Mouse (Mus musculus) adrenal gland, adult 18-20 months (tissue): ENCODE measurements around the gene 1700024G13Rik. TPM values are rescaled to one million over a fixed set of nuclear protein-coding genes. Genes with fewer than 3 reads are reported as not detected.

ENCODE experiments used
- DNase-seq, 2 experiments: peaks; one replicate each; pipeline ENCODE4 v3.0.0; 2021 to 2022; ENCODE audit warnings: low spot score in 2 of 2
- total RNA-seq, 2 experiments: library from RNA; stranded (reverse); gene quantifications; 1 replicate in 1 of 2; 2 replicates in 1 of 2; pipeline ENCODE4 v1.2.3; 2021

Gene 1700024G13Rik
- total RNA-seq, 2 experiments from 2014 or later = not detected

GRCm38 (mm10) chr14:32332515-32333445 lies 55.4 kb downstream of the 1700024G13Rik start:
- DNase-seq = no peak

- DNase-seq = no peak
Observed at GRCm38 (mm10) chr14:32327366-32327765, 60.8 kb downstream of the 1700024G13Rik start.

Other genes starting within 250 kb of the 1700024G13Rik start
- gene Msmb, start 246.4 kb downstream of the 1700024G13Rik start, total RNA-seq = not detected
- 100 to 1,000 TPM; 219 to 247 TPM for gene Ncoa4, start 228.5 kb downstream of the 1700024G13Rik start, total RNA-seq
- 100 to 1,000 TPM; 145 to 155 TPM for gene Timm23, start 186.5 kb downstream of the 1700024G13Rik start, total RNA-seq
- gene Parg, start 186.4 kb downstream of the 1700024G13Rik start, total RNA-seq = 10 to 100 TPM; 42.0 to 68.8 TPM
- gene Ogdhl, start 66.4 kb downstream of the 1700024G13Rik start, total RNA-seq = 1 to 10 TPM; 9.3 to 9.9 TPM
- not detected for gene Slc18a3, start 76.5 kb upstream of the 1700024G13Rik start, total RNA-seq
- not detected for gene Chat, start 77.6 kb upstream of the 1700024G13Rik start, total RNA-seq
- gene Ercc6, start 125.1 kb upstream of the 1700024G13Rik start, total RNA-seq = 10 to 100 TPM; 12.2 to 13.5 TPM
- 1 to 10 TPM; 1.2 to 1.9 TPM for gene Prrxl1, start 211.0 kb upstream of the 1700024G13Rik start, total RNA-seq